Mouse (Mus musculus) embryonic facial prominence, embryonic 10.5 days (tissue): ENCODE measurements at regions not wholly inside any gene's neighbourhood (a gene's known extent, or its start where the extent isn't known, plus 50 kb on each side); places are given as distances from the start of the nearest gene placed in this dataset.
A peak's percentile ranks its signal among the peaks of the same experiment; 100 is the strongest.

Experiments used
- DNase-seq: peaks from one replicate; pipeline ENCODE4 v3.0.0-alpha.2; 2017; ENCODE audit warnings: low spot score
- H3K27ac ChIP-seq: fragments of 300-500 bp; sonication (generic); replicated peaks from 2 replicates; pipeline ENCODE4 v1.5.1; 2016; ENCODE audit warnings: mild to moderate bottlenecking
- H3K27me3 ChIP-seq: fragments of 300-500 bp; sonication (generic); replicated peaks from 2 replicates; pipeline ENCODE4 v1.6.1; 2016; ENCODE audit warnings: low read depth, mild to moderate bottlenecking; ENCODE audit not compliant: poor library complexity, severe bottlenecking
- H3K36me3 ChIP-seq: fragments of 300-500 bp; sonication (generic); replicated peaks from 2 replicates; pipeline ENCODE4 v1.6.1; 2016; ENCODE audit warnings: mild to moderate bottlenecking, moderate library complexity
- H3K4me1 ChIP-seq: fragments of 300-500 bp; sonication (generic); 2 replicates; pipeline ENCODE4 v1.6.1; 2016
- H3K4me3 ChIP-seq: fragments of 300-500 bp; sonication (generic); 2 replicates; pipeline ENCODE4 v1.5.1; 2016; ENCODE audit warnings: mild to moderate bottlenecking, moderate library complexity
- H3K9me3 ChIP-seq: fragments of 300-500 bp; sonication (generic); 2 replicates; pipeline ENCODE4 v1.6.1; 2016; ENCODE audit warnings: mild to moderate bottlenecking
- WGBS: fragments of 180-500 bp; shearing (Covaris S2); methylation state at CpG from one replicate; pipeline ENCODE4 v1.1.7; 2016; 5-methylcytosine and 5-hydroxymethylcytosine counted together

DNA sequence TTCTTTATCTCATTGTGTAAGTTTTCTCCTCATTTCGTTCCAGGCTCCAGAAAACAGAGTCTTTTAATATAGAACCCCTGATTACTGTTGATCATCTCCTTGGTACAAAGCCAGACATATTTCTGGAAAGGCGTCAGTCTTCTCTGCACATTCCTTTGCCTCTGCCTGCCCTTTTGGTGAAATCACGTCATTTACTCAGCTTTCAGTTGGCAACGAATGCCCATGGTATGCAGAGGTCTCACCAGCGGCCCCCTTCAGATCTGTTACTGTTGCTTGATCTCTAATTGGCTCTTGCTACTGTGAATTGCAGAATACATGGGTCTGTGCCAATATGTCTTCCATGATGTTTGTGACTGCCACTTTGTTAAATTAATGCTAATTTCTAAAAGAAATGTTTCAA, 412.0 kb upstream of the Pitx2 start:
- Histone ChIP-seq H3K9me3 (no peaks in the 10 kb centered on the region), H3K27ac (no peak overlapping the region), H3K36me3 (no peaks in the 10 kb centered on the region), H3K4me1 (peaks cover 4% of the 10 kb centered on the region; the same call in 1 of the 2 replicates), H3K4me3 (no peak overlapping the region), H3K27me3 (no peaks in the 10 kb centered on the region)
- no peak for DNase-seq
- 86% methylated on average over 5 of the region's 5 CpGs for WGBS

DNA sequence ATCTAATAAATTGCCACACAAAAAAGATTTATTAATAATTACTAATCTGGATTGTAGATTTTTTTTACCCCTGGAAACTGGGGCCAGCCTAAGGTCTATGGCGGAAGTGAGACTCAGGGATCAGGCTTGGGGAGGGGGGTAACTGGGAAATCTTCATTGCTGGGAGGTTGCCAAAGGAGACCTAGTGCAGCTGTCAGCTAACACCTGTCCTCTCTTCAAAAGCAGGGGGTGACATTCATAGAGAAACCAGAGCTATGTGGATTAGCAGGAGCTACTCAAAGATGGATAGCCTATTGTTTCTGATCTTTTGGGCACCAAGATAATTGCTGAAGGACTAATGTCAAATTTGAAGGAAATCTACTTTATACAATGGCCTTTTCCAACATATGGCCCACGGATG, 403.7 kb upstream of the Pitx2 start:
- Histone ChIP-seq H3K9me3 (no peaks in the 10 kb centered on the region), H3K36me3 (no peaks in the 10 kb centered on the region), H3K4me1 (peaks cover 4% of the 10 kb centered on the region; the same call in 1 of the 2 replicates), H3K27ac (no peak overlapping the region), H3K4me3 (no peak overlapping the region), H3K27me3 (no peaks in the 10 kb centered on the region)
- WGBS: 91% methylated on average over 2 of the region's 2 CpGs
- no peak for DNase-seq

DNA sequence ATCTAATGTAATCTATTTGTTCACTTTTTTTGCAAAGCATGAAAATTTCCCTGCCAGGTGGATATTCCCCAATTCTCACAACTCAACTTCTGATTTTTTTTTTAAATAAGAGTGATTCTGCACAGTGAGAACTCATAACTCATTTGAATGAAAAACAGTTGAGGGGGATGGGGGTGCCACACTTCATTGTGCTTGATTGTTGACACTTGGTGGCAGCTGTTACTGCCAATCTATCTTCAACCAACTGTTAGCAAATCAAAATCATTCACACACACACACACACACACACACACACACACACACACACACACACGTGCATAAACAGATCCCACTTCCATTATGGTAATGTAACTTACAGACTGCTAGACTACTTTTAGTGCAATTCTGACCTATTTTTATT, 401.8 kb upstream of the Pitx2 start:
- Histone ChIP-seq H3K9me3 (no peaks in the 10 kb centered on the region), H3K4me3 (no peak overlapping the region), H3K27ac (no peak overlapping the region), H3K4me1 (no peaks in the 10 kb centered on the region), H3K27me3 (no peaks in the 10 kb centered on the region), H3K36me3 (no peaks in the 10 kb centered on the region)
- 87% methylated on average over 1 of the region's 1 CpGs for WGBS
- no peak for DNase-seq

DNA sequence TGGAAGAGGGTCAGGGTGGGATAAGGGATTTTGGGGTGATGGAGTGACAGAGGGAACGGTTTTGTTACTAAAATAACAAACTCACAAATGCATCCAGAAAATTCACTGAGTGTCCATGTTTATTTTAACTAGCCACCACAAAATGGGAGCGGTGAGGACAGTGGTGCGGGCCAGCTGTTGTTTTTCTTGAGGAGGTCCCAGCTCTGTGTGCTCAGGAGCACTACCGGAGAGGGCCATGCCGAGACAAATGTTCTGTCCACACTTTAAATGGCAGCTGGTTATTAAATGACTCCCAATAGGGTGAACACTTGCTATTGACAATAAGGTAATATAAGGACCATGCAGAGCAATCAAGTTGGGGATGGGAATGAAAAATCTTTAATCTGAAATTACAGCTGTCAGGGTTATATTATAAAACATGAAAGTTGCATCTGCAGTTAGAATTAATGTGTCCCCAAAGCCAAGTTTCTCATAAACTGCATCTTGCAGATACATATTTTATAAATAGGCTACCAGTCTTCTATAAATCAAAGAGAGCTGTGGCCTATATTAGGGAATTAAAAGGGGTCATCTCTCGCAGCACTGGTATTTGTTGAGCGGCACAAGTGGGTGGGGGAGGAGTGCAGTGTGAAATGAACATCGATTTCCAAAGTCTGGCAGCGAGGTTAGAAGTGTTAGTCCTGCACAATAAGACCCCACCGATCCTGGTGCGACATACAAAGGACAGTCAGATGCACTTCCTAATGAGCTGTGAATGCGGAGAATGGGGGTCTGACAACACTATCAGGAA, 370.1 kb upstream of the Pitx2 start:
- no peak for DNase-seq

DNA sequence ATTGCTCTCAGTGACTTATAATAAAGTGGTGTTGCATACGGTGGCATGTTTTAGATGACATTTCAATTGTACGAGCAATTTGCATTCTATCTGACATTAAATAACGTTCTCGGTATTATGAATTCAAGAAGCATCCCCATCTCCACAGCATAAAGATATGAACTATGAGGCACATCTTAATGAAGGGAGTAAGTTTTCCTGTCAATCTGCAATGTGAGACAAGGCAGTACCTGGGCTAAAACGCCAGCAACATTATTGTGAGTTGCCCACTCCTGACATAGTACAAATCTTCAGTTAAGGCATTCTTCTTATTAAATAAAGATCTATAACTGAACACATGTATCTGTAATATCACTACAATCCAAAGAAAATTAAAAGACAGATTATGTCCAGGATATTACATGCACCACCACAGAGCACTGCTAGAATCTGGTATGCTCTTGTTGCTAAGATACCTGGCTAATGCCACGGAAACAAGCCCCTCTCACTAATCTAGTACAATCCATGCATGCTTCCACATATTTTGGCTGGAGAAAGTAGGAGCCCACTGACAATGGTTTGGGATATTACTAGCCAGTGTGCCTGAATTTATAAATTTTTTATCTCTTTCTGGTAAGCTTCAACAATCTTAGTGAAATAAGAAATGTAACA, 349.2 kb upstream of the Pitx2 start:
- WGBS: 87% methylated on average over 6 of the region's 6 CpGs
- H3K9me3 ChIP-seq: no peaks in the 10 kb centered on the region
- DNase-seq: no peak

More for the DNA sequence above, 370.1 kb upstream of the Pitx2 start:
- Histone ChIP-seq H3K4me3 (no peak overlapping the region), H3K9me3 (no peaks in the 10 kb centered on the region), H3K27ac (no peak overlapping the region), H3K36me3 (no peaks in the 10 kb centered on the region), H3K4me1 (peaks cover 3% of the 10 kb centered on the region; the same call in 1 of the 2 replicates), H3K27me3 (no peaks in the 10 kb centered on the region)
- WGBS: 60% methylated on average over 12 of the region's 12 CpGs

DNA sequence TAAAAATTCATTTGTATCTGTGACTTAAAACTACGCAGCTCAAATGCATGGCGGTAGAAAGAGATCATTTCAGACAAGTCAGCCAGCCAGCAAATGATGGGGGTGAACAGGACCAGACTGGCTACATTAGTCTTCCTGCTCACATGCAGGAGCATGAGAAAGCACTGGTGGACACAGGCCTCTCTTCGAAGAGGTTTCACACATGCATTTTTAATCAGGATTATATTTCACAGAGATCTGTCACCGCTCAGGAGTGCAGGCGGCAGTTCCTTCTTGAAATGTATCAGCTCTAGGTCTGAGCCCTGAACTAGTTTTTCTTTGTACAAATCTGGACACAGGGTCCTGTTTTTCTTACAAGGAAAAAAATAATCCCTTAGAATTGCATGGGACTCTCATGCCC, 343.2 kb upstream of the Pitx2 start:
- Histone ChIP-seq H3K9me3 (no peaks in the 10 kb centered on the region), H3K27ac (no peak overlapping the region), H3K36me3 (no peaks in the 10 kb centered on the region), H3K27me3 (no peaks in the 10 kb centered on the region), H3K4me3 (no peak overlapping the region), H3K4me1 (peaks cover 11% of the 10 kb centered on the region)
- DNase-seq: peak; percentile 30
- WGBS: 52% methylated on average over 5 of the region's 5 CpGs

More for the DNA sequence above, 349.2 kb upstream of the Pitx2 start:
- Histone ChIP-seq H3K36me3 (no peaks in the 10 kb centered on the region), H3K4me1 (peaks cover 6% of the 10 kb centered on the region), H3K27ac (no peak overlapping the region), H3K4me3 (no peak overlapping the region), H3K27me3 (no peaks in the 10 kb centered on the region)

DNA sequence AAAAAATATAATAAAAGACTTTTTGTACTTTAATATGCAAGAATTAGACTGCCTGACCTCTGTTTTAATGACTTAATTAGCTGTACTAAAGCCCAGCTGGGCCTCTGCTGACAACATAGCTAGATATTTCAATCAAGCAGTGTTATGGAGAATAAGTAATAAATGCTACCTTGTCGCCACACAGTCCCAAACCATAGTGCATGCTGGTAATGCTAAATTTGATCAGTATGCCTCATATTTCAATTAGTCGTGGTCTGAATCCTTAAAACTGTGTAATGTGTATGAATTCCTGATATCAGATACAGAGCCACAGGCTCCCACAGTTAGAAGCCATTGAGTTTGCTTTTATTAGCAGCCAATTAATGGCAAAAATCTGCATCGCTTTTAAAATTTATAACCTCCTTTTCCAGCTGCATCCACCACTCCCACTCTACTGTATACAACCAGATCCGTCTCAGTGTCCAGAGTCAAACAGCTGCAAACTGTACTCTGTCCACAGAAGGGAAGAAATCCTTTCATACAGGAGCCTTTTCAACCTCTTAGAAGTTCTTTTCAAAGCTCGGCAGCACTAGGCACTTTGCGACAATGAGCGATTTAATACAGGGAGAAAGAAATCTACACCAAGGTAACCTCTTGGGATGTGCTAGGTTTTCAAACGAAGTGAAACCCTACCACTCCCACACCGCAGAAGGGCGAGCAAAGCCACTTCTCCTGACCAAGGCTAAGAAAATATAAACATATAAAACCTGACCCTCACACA, 317.8 kb upstream of the Pitx2 start:
- H3K4me1 ChIP-seq: peaks cover 9% of the 10 kb centered on the region; the same call in 1 of the 2 replicates
- H3K36me3 ChIP-seq: no peaks in the 10 kb centered on the region
- 50% methylated on average over 10 of the region's 10 CpGs for WGBS
- peak; percentile 14 for DNase-seq
- no peak overlapping the region for H3K27ac ChIP-seq
- no peak overlapping the region for H3K4me3 ChIP-seq
- H3K27me3 ChIP-seq: no peaks in the 10 kb centered on the region
- H3K9me3 ChIP-seq: no peaks in the 10 kb centered on the region

DNA sequence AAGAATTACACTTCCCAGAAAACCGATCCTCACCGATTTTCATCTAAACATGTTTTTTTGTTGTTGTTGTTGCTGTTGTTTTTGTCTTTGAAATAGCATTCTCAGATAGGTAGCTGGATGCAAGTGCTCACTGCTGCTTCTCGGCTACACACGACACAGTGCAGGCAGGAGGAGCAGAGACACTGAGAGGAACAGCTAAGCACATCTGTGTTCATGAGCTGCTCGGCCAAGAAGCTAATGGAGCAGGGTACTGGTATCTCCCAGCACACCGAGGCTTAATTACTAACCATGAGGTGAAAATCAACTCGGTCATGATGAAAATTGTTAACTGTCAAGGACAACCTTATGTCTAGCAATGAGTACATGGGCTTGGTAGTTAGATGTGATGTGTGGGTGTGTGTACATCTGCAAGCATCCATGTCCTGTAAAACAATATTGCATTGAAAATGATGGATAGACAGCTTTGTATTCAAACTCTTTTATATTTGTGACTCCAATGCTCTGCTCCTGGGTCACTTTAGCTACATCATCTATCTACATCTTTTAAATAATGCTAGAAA, 316.0 kb upstream of the Pitx2 start:
- Histone ChIP-seq H3K4me3 (no peak overlapping the region), H3K27me3 (no peaks in the 10 kb centered on the region), H3K4me1 (peaks cover 9% of the 10 kb centered on the region; the same call in 1 of the 2 replicates), H3K36me3 (no peaks in the 10 kb centered on the region), H3K9me3 (no peaks in the 10 kb centered on the region), H3K27ac (no peak overlapping the region)
- WGBS: 75% methylated on average over 7 of the region's 7 CpGs
- DNase-seq: no peak

DNA sequence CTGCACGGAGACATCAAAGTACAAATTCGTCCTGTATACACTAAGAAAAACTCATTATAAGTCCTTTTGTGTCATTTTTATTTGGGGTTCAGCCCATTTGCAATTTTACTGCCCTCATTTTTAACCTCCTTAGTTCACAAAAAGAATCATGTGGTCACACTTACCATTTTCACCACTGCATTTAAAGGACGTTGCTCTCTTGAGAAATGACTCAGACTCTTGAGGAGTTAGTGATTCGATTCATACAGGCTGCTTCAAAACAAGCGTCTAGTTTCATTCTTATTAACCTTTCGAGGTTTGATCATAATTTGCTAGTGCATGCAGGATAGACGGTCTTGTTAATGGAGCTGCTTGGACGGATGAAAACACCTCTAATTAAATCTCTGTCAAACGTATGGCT, 313.0 kb upstream of the Pitx2 start:
- H3K4me1 ChIP-seq: peaks cover 7% of the 10 kb centered on the region; the same call in 1 of the 2 replicates
- no peak overlapping the region for H3K4me3 ChIP-seq
- H3K27ac ChIP-seq: no peak overlapping the region
- no peak for DNase-seq
- no peaks in the 10 kb centered on the region for H3K36me3 ChIP-seq
- WGBS: 68% methylated on average over 9 of the region's 9 CpGs
- no peaks in the 10 kb centered on the region for H3K9me3 ChIP-seq
- no peaks in the 10 kb centered on the region for H3K27me3 ChIP-seq

DNA sequence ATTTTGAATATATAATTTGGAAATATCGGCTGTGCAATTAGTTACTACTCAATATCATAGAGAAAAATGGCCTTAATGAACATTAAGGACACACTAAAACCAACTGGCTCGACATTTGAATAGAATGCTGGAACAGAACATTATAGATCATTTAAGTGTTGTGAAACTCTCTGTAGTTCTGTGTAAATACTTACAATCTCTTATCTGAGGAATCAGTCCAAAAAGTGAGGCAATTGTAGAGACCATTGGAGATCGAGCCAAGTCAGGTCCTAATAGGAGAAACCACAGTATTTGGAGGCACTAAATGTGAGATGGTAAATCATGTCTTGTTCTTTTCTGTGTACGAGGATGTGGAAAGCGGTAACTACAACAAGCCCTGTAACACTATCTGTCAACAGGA, 308.6 kb upstream of the Pitx2 start:
- H3K4me1 ChIP-seq: no peaks in the 10 kb centered on the region
- DNase-seq: no peak
- no peaks in the 10 kb centered on the region for H3K27me3 ChIP-seq
- no peak overlapping the region for H3K27ac ChIP-seq
- 92% methylated on average over 5 of the region's 5 CpGs for WGBS
- H3K9me3 ChIP-seq: no peaks in the 10 kb centered on the region
- no peak overlapping the region for H3K4me3 ChIP-seq
- no peaks in the 10 kb centered on the region for H3K36me3 ChIP-seq

DNA sequence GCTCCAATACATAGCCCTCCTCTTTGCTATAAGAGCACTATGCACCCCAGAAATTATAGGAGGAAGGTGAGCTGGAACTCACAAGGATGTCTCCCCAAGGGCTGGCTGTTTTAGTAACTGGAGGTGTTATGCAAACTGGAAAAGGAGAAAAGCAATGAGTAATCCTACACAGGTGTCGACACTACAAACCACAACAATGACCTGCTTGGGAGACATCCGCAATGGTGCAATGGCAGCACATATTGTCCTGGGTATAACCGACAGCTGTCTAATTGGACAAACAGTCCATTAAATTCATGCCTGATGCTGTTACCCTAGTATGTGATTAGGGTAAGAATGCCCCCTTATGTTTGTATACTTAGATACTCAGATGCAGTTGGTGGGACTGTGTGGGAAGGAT, 303.1 kb upstream of the Pitx2 start:
- Histone ChIP-seq H3K4me1 (no peaks in the 10 kb centered on the region), H3K27me3 (no peaks in the 10 kb centered on the region), H3K36me3 (no peaks in the 10 kb centered on the region), H3K9me3 (no peaks in the 10 kb centered on the region), H3K27ac (no peak overlapping the region), H3K4me3 (no peak overlapping the region)
- WGBS: 93% methylated on average over 3 of the region's 3 CpGs
- DNase-seq: no peak

DNA sequence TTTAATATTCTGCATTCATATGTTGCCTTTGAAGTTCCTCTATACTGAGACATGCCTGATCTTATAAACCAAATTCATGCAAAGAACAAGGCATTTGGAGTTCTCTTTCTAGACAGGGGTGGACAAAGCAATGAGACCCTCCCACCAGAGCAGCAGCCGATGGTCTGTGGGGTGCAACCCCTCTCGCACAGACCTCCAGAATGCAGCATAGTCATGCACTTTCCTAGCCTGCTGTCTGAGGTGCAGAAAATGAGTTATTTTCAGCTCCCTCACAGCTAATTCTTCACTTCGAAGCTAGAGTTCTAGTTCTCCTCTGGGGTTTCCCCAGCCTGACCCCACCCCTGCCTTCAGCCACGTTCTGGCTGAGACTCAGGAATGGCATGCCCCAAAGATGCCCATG, 288.6 kb upstream of the Pitx2 start:
- Histone ChIP-seq H3K27ac (no peak overlapping the region), H3K4me3 (no peak overlapping the region), H3K9me3 (no peaks in the 10 kb centered on the region), H3K4me1 (no peaks in the 10 kb centered on the region), H3K36me3 (no peaks in the 10 kb centered on the region), H3K27me3 (no peaks in the 10 kb centered on the region)
- DNase-seq: no peak
- 60% methylated on average over 4 of the region's 4 CpGs for WGBS
